11 mouse cellular contexts compared by ENCODE assay signal in the genomic region with DNA sequence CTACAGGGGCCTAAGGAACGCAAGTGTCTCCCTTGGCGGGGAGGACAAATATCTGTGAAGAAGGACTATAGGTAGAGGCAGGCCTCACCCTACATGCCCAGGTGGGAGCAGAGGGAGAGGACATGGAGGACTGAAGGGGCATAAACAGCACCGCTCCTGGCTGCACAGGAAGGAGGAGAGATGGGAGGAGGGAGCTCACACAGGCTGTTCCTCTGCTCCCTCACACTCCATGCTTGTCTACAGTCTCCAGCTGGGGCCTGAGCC. TPM values are rescaled to one million over a fixed set of nuclear protein-coding genes. Genes with fewer than 3 reads are reported as not detected.
DNase-seq lines count a peak whose midpoint lies in the region; ATAC-seq and TF ChIP-seq lines count a peak whose summit lies in the region.
"Had no signal": no experiment of that assay in that cellular context is flagged by ENCODE, and none has a peak within 500 bp of the region (broad histone marks: within the 10 kb centered on the region; RNA-seq: fewer than 3 reads in every experiment).

No protein-coding gene starts in this region.

- TF ChIP-seq POLR2A in embryonic fibroblast, embryonic 13.5 days (IDR thresholded peaks at IDR 0.05; ENCODE audit: low read depth, low read length): no peak

- ATAC-seq in megakaryocyte, adult 5-6 weeks (ENCODE audit: poor library complexity, severe bottlenecking): no peak
- ATAC-seq in hindbrain, embryonic 14.5 days (ENCODE audit: low FRiP score): no peak
- ATAC-seq in midbrain, postnatal 0 days (ENCODE audit: low FRiP score): no peak; the same call in 1 of the 2 replicates

- 0 out of 2 replicates have a peak overlapping the region, but pooled peaks have one; percentile 36 for H3K9ac ChIP-seq in hindbrain, embryonic 14.5 days
- no peak overlapping the region for H3K9ac ChIP-seq in midbrain, postnatal 0 days (replicated peaks; ENCODE audit: low read length, poor library complexity, severe bottlenecking)
- H3K9ac ChIP-seq: liver, embryonic 14.5 days had no signal

- no peak for DNase-seq in hindbrain, embryonic 14.5 days (ENCODE audit: low spot score)
- no peak for DNase-seq in midbrain, postnatal 0 days (ENCODE audit: low spot score)
- DNase-seq in cerebellum, adult 11 months: no peak
- no peak for DNase-seq in layer of hippocampus, adult 9-11 months
- DNase-seq: cerebellum, postnatal 14 days; spleen, adult 18-20 months had no signal

- peak overlapping the region; percentile 53 for H3K4me3 ChIP-seq in megakaryocyte, embryonic 14.5 days (replicated peaks)
- no peak overlapping the region for H3K4me3 ChIP-seq in embryonic fibroblast, embryonic 13.5 days (ENCODE audit: insufficient read depth, low read length)
- H3K4me3 ChIP-seq in hindbrain, embryonic 14.5 days (replicated peaks; ENCODE audit: low read length): no peak overlapping the region
- no peak overlapping the region for H3K4me3 ChIP-seq in midbrain, postnatal 0 days (ENCODE audit: low read depth, low read length)
- H3K4me3 ChIP-seq: myocyte had no signal

- H3K36me3 ChIP-seq in megakaryocyte, embryonic 14.5 days (replicated peaks; ENCODE audit: low read length): no peaks in the 10 kb centered on the region
- no peaks in the 10 kb centered on the region for H3K36me3 ChIP-seq in hindbrain, embryonic 14.5 days (replicated peaks; ENCODE audit: control insufficient read depth, insufficient read depth)
- H3K36me3 ChIP-seq in midbrain, postnatal 0 days (ENCODE audit: insufficient read depth, low read length): no peaks in the 10 kb centered on the region

- peaks cover 19% of the 10 kb centered on the region; the same call in 1 of the 2 replicates for H3K9me3 ChIP-seq in megakaryocyte, embryonic 14.5 days
- no peaks in the 10 kb centered on the region for H3K9me3 ChIP-seq in hindbrain, embryonic 14.5 days (ENCODE audit: control insufficient read depth, low read length)
- no peaks in the 10 kb centered on the region for H3K9me3 ChIP-seq in midbrain, postnatal 0 days (ENCODE audit: low read length)

- H3K27ac ChIP-seq in embryonic fibroblast, embryonic 13.5 days (ENCODE audit: insufficient read depth, low read length): peak overlapping the region; percentile 35; the same call in 1 of the 2 replicates
- peak overlapping the region; percentile 79 for H3K27ac ChIP-seq in hindbrain, embryonic 14.5 days
- peak overlapping the region; percentile 51; the same call in 1 of the 2 replicates for H3K27ac ChIP-seq in midbrain, postnatal 0 days (ENCODE audit: low read depth, low read length)
- H3K27ac ChIP-seq: liver, embryonic 14.5 days had no signal

- H3K4me1 ChIP-seq in megakaryocyte, embryonic 14.5 days: no peaks in the 10 kb centered on the region
- peaks cover 14% of the 10 kb centered on the region for H3K4me1 ChIP-seq in embryonic fibroblast, embryonic 13.5 days (ENCODE audit: control insufficient read depth, insufficient read depth, low read length)
- H3K4me1 ChIP-seq in hindbrain, embryonic 14.5 days (replicated peaks; ENCODE audit: control insufficient read depth, insufficient read depth, low read length): peaks cover 26% of the 10 kb centered on the region
- peaks cover under 1% of the 10 kb centered on the region; the same call in 1 of the 2 replicates for H3K4me1 ChIP-seq in midbrain, postnatal 0 days (ENCODE audit: insufficient read depth, low read length)

- peaks cover 3% of the 10 kb centered on the region for H3K27me3 ChIP-seq in megakaryocyte, embryonic 14.5 days (replicated peaks)
- H3K27me3 ChIP-seq in hindbrain, embryonic 14.5 days (ENCODE audit: control insufficient read depth, insufficient read depth, low read length): no peaks in the 10 kb centered on the region
- H3K27me3 ChIP-seq in midbrain, postnatal 0 days (ENCODE audit: insufficient read depth, low read length): no peaks in the 10 kb centered on the region

- no peak for TF ChIP-seq CTCF in embryonic fibroblast, embryonic 13.5 days (IDR thresholded peaks at IDR 0.05; ENCODE audit: borderline replicate concordance, insufficient read depth, low read length)
- no peak for TF ChIP-seq CTCF in midbrain, postnatal 0 days (IDR thresholded peaks at IDR 0.05)

- H3K4me2 ChIP-seq in hindbrain, embryonic 14.5 days (replicated peaks): no peak overlapping the region
- no peak overlapping the region for H3K4me2 ChIP-seq in midbrain, postnatal 0 days (ENCODE audit: low read depth, low read length, poor library complexity, severe bottlenecking)

- WGBS in hindbrain, embryonic 14.5 days: 40% methylated on average over 3 of the region's 3 CpGs
- WGBS in midbrain, postnatal 0 days: 46% methylated on average over 3 of the region's 3 CpGs

RNA-seq across cellular contexts. Expression of gene Hhat, which starts 25.9 kb away (rescaled TPM):
- polyA plus RNA-seq in megakaryocyte, embryonic 14.5 days (2012; ENCODE audit: insufficient read depth, low replicate concordance): 0.03 TPM in 1 of 2 replicates, not detected in the other
- total RNA-seq in megakaryocyte, adult 5-6 weeks (2015): 1.1 TPM in 2 replicates
- total RNA-seq in megakaryocyte, adult 5-6 weeks (2017): 0.99 and 2.6 TPM in 2 replicates
- polyA plus RNA-seq in embryonic fibroblast, embryonic 13.5 days (2011; ENCODE audit: insufficient read length, low read depth, missing spikeins): 12.6 and 15.5 TPM in 2 replicates
- polyA plus RNA-seq in hindbrain, embryonic 14.5 days (2014; fragmentation: Nextera tagmentation; extraction: Ambion mirVana): 3.5 and 3.9 TPM in 2 replicates
- 3.4 and 4.2 TPM in 2 replicates for total RNA-seq in midbrain, postnatal 0 days (2014; rRNA removed)
- 2.5 TPM in 2 replicates for polyA plus RNA-seq in midbrain, postnatal 0 days (2015; fragmentation: Nextera tagmentation; extraction: Ambion mirVana)

RNA-seq across cellular contexts. Expression of gene Sertad4, which starts 58.6 kb away (rescaled TPM):
- polyA plus RNA-seq in megakaryocyte, embryonic 14.5 days (2012; ENCODE audit: insufficient read depth, low replicate concordance): not detected in 2 replicates
- not detected in 2 replicates for total RNA-seq in megakaryocyte, adult 5-6 weeks (2015)
- total RNA-seq in megakaryocyte, adult 5-6 weeks (2017): not detected in 2 replicates
- 43.6 and 59.4 TPM in 2 replicates for polyA plus RNA-seq in embryonic fibroblast, embryonic 13.5 days (2011; ENCODE audit: insufficient read length, low read depth, missing spikeins)
- polyA plus RNA-seq in hindbrain, embryonic 14.5 days (2014; fragmentation: Nextera tagmentation; extraction: Ambion mirVana): 21.6 and 25.0 TPM in 2 replicates
- total RNA-seq in midbrain, postnatal 0 days (2014; rRNA removed): 9.2 and 10.9 TPM in 2 replicates
- 18.6 and 19.8 TPM in 2 replicates for polyA plus RNA-seq in midbrain, postnatal 0 days (2015; fragmentation: Nextera tagmentation; extraction: Ambion mirVana)

Comparison
In these comparisons a context has a peak if more than half of its experiments do, and no peak if none do; other contexts are left out.
1. RNA of gene Sertad4, which starts 58.6 kb away (polyA plus RNA-seq): 43.6 to 59.4 TPM in embryonic fibroblast, embryonic 13.5 days, 21.6 to 25.0 TPM in hindbrain, embryonic 14.5 days and 18.6 to 19.8 TPM in midbrain, postnatal 0 days; not detected in megakaryocyte, embryonic 14.5 days; every median in the first group is over 10 times any median in the second.
2. Peak in every context shown above with its lines, with median percentiles within 50 percentile points of each other: H3K27ac ChIP-seq.